Mouse (Mus musculus): ENCODE data around the gene Pmf1. TPM values are rescaled to one million over a fixed set of nuclear protein-coding genes. Genes with fewer than 3 reads are reported as not detected.

Pmf1 gene
- 98.9 and 104 TPM in 2 replicates for polyA plus RNA-seq (2015; fragmentation: Nextera tagmentation; extraction: Ambion mirVana)

- peak within 1 kb of the TSS; percentile 80 for H3K4me3 ChIP-seq (replicated peaks; ENCODE audit: low read length)
- H3K27ac ChIP-seq (ENCODE audit: low read length), result peak within 1 kb of the TSS; percentile 94
- peak; percentile 92 for ATAC-seq (ENCODE audit: insufficient read depth, low FRiP score)
Observed at GRCm38 (mm10) chr3:88409741-88410644, at the start of gene Pmf1. TSS of gene Pmf1 (minus strand) at chr3:88410331.

GRCm38 (mm10) chr3:88458778-88459219 is 48.7 kb upstream of the Pmf1 start:
- WGBS, result 2% methylated on average over 14 of the region's 14 CpGs

More at GRCm38 (mm10) chr3:88409741-88410644, at the start of gene Pmf1:
- peak within 1 kb of the TSS; percentile 89 for H3K9ac ChIP-seq (ENCODE audit: low read length)
- WGBS, result under 1% methylated on average over 54 of the region's 54 CpGs
- H3K4me2 ChIP-seq (ENCODE audit: low read depth, low read length), result peak within 1 kb of the TSS; percentile 88
- peaks cover 30% of the 10 kb centered on the region for H3K4me1 ChIP-seq (ENCODE audit: control insufficient read depth, insufficient read depth, low read length)
- no peaks in the 10 kb centered on the region for H3K27me3 ChIP-seq (ENCODE audit: control insufficient read depth, insufficient read depth, low read length)
- H3K36me3 ChIP-seq (ENCODE audit: control insufficient read depth, insufficient read depth, low read length), result no peaks in the 10 kb centered on the region
- no peaks in the 10 kb centered on the region for H3K9me3 ChIP-seq (replicated peaks; ENCODE audit: control insufficient read depth, low read length)

GRCm38 (mm10) chr3:88456746-88457532 is 46.8 kb upstream of the Pmf1 start:
- Histone ChIP-seq H3K9ac (ENCODE audit: low read length) (peak overlapping the region; percentile 34; the same call in 1 of the 2 replicates), H3K4me1 (ENCODE audit: control insufficient read depth, insufficient read depth, low read length) (peaks cover 9% of the 10 kb centered on the region; the same call in 1 of the 2 replicates), H3K4me3 (replicated peaks; ENCODE audit: low read length) (no peak overlapping the region), H3K27me3 (ENCODE audit: control insufficient read depth, insufficient read depth, low read length) (no peaks in the 10 kb centered on the region; the same call in 1 of the 2 replicates), H3K9me3 (replicated peaks; ENCODE audit: control insufficient read depth, low read length) (no peaks in the 10 kb centered on the region), H3K4me2 (ENCODE audit: low read depth, low read length) (no peak overlapping the region), H3K36me3 (ENCODE audit: control insufficient read depth, insufficient read depth, low read length) (no peaks in the 10 kb centered on the region), H3K27ac (ENCODE audit: low read length) (peak overlapping the region; percentile 3)
- ATAC-seq (ENCODE audit: insufficient read depth, low FRiP score), result no peak
- 60% methylated on average over 7 of the region's 7 CpGs for WGBS

More at GRCm38 (mm10) chr3:88458778-88459219, 48.7 kb upstream of the Pmf1 start:
- Histone ChIP-seq H3K9me3 (replicated peaks; ENCODE audit: control insufficient read depth, low read length) (no peaks in the 10 kb centered on the region), H3K9ac (ENCODE audit: low read length) (no peak overlapping the region), H3K4me2 (ENCODE audit: low read depth, low read length) (no peak overlapping the region), H3K4me3 (replicated peaks; ENCODE audit: low read length) (no peak overlapping the region), H3K36me3 (ENCODE audit: control insufficient read depth, insufficient read depth, low read length) (no peaks in the 10 kb centered on the region), H3K4me1 (ENCODE audit: control insufficient read depth, insufficient read depth, low read length) (peaks cover 9% of the 10 kb centered on the region; the same call in 1 of the 2 replicates), H3K27me3 (ENCODE audit: control insufficient read depth, insufficient read depth, low read length) (no peaks in the 10 kb centered on the region; the same call in 1 of the 2 replicates), H3K27ac (ENCODE audit: low read length) (no peak overlapping the region)
- ATAC-seq (ENCODE audit: insufficient read depth, low FRiP score), result no peak

- Histone ChIP-seq H3K4me1 (ENCODE audit: control insufficient read depth, insufficient read depth, low read length) (peaks cover 9% of the 10 kb centered on the region; the same call in 1 of the 2 replicates), H3K27ac (ENCODE audit: low read length) (peak overlapping the region; percentile 90), H3K4me3 (replicated peaks; ENCODE audit: low read length) (no peak overlapping the region), H3K27me3 (ENCODE audit: control insufficient read depth, insufficient read depth, low read length) (no peaks in the 10 kb centered on the region; the same call in 1 of the 2 replicates), H3K4me2 (ENCODE audit: low read depth, low read length) (no peak overlapping the region), H3K9me3 (replicated peaks; ENCODE audit: control insufficient read depth, low read length) (no peaks in the 10 kb centered on the region), H3K9ac (ENCODE audit: low read length) (no peak overlapping the region), H3K36me3 (ENCODE audit: control insufficient read depth, insufficient read depth, low read length) (no peaks in the 10 kb centered on the region)
- WGBS, result 72% methylated on average over 8 of the region's 8 CpGs
- 0 out of 2 replicates have a peak, but pooled peaks have one; percentile 19 for ATAC-seq (ENCODE audit: insufficient read depth, low FRiP score)
Observed at GRCm38 (mm10) chr3:88456313-88456712, 46.2 kb upstream of the Pmf1 start.

GRCm38 (mm10) chr3:88455588-88456264 is 45.6 kb upstream of the Pmf1 start:
- H3K27me3 ChIP-seq (ENCODE audit: control insufficient read depth, insufficient read depth, low read length), result no peaks in the 10 kb centered on the region; the same call in 1 of the 2 replicates
- H3K4me3 ChIP-seq (replicated peaks; ENCODE audit: low read length), result peak overlapping the region; percentile 38
- H3K4me1 ChIP-seq (ENCODE audit: control insufficient read depth, insufficient read depth, low read length), result peaks cover 9% of the 10 kb centered on the region; the same call in 1 of the 2 replicates
- no peaks in the 10 kb centered on the region for H3K9me3 ChIP-seq (replicated peaks; ENCODE audit: control insufficient read depth, low read length)
- peak overlapping the region; percentile 69 for H3K9ac ChIP-seq (ENCODE audit: low read length)
- H3K36me3 ChIP-seq (ENCODE audit: control insufficient read depth, insufficient read depth, low read length), result no peaks in the 10 kb centered on the region
- peak; percentile 59; the same call in 1 of the 2 replicates for ATAC-seq (ENCODE audit: insufficient read depth, low FRiP score)
- peak overlapping the region; percentile 90 for H3K27ac ChIP-seq (ENCODE audit: low read length)
- 63% methylated on average over 18 of the region's 18 CpGs for WGBS
- H3K4me2 ChIP-seq (ENCODE audit: low read depth, low read length), result peak overlapping the region; percentile 43

- Histone ChIP-seq H3K9ac (ENCODE audit: low read length) (peak overlapping the region; percentile 69), H3K4me1 (ENCODE audit: control insufficient read depth, insufficient read depth, low read length) (peaks cover 14% of the 10 kb centered on the region), H3K4me3 (replicated peaks; ENCODE audit: low read length) (peak overlapping the region; percentile 38), H3K36me3 (ENCODE audit: control insufficient read depth, insufficient read depth, low read length) (no peaks in the 10 kb centered on the region), H3K4me2 (ENCODE audit: low read depth, low read length) (peak overlapping the region; percentile 43), H3K9me3 (replicated peaks; ENCODE audit: control insufficient read depth, low read length) (no peaks in the 10 kb centered on the region), H3K27ac (ENCODE audit: low read length) (peak overlapping the region; percentile 90), H3K27me3 (ENCODE audit: control insufficient read depth, insufficient read depth, low read length) (no peaks in the 10 kb centered on the region; the same call in 1 of the 2 replicates)
- 45% methylated on average over 9 of the region's 9 CpGs for WGBS
- ATAC-seq (ENCODE audit: insufficient read depth, low FRiP score), result peak; percentile 15; the same call in 1 of the 2 replicates
Observed at GRCm38 (mm10) chr3:88454762-88455587, 44.8 kb upstream of the Pmf1 start.

- Histone ChIP-seq H3K4me3 (replicated peaks; ENCODE audit: low read length) (no peak overlapping the region), H3K4me1 (ENCODE audit: control insufficient read depth, insufficient read depth, low read length) (peaks cover 23% of the 10 kb centered on the region), H3K27ac (ENCODE audit: low read length) (no peak overlapping the region), H3K36me3 (ENCODE audit: control insufficient read depth, insufficient read depth, low read length) (no peaks in the 10 kb centered on the region), H3K9ac (ENCODE audit: low read length) (no peak overlapping the region), H3K9me3 (replicated peaks; ENCODE audit: control insufficient read depth, low read length) (no peaks in the 10 kb centered on the region), H3K4me2 (ENCODE audit: low read depth, low read length) (peak overlapping the region; percentile 43; the same call in 1 of the 2 replicates), H3K27me3 (ENCODE audit: control insufficient read depth, insufficient read depth, low read length) (no peaks in the 10 kb centered on the region)
- ATAC-seq (ENCODE audit: insufficient read depth, low FRiP score), result no peak
- 75% methylated on average over 8 of the region's 8 CpGs for WGBS
Observed at GRCm38 (mm10) chr3:88453986-88454385, 43.9 kb upstream of the Pmf1 start.

- Histone ChIP-seq H3K36me3 (ENCODE audit: control insufficient read depth, insufficient read depth, low read length) (no peaks in the 10 kb centered on the region), H3K9ac (ENCODE audit: low read length) (no peak overlapping the region), H3K4me1 (ENCODE audit: control insufficient read depth, insufficient read depth, low read length) (peaks cover 24% of the 10 kb centered on the region), H3K4me2 (ENCODE audit: low read depth, low read length) (no peak overlapping the region), H3K4me3 (replicated peaks; ENCODE audit: low read length) (no peak overlapping the region), H3K27ac (ENCODE audit: low read length) (no peak overlapping the region), H3K9me3 (replicated peaks; ENCODE audit: control insufficient read depth, low read length) (no peaks in the 10 kb centered on the region), H3K27me3 (ENCODE audit: control insufficient read depth, insufficient read depth, low read length) (no peaks in the 10 kb centered on the region)
- WGBS, result 48% methylated on average over 8 of the region's 8 CpGs
- ATAC-seq (ENCODE audit: insufficient read depth, low FRiP score), result no peak
Observed at GRCm38 (mm10) chr3:88453369-88453768, 43.2 kb upstream of the Pmf1 start.
